Mouse (Mus musculus): ENCODE measurements around the gene Zc3h7b. TPM values are rescaled to one million over a fixed set of nuclear protein-coding genes. Genes with fewer than 3 reads are reported as not detected.
"Not testable (repeated sequence)": the region's sequence is repeated elsewhere in the genome, so short reads cannot be mapped to it uniquely, and the experiment has no call there.

Gene Zc3h7b
- polyA plus RNA-seq, 1 experiment, result 18.8 TPM

GRCm38 (mm10) chr15:81729792-81730635, 14.8 kb upstream of the Zc3h7b start:
- peak; percentile 97 to 98 for DNase-seq (ENCODE audit: low read depth in 1 of 2, low spot score in 2 of 2)
- TF ChIP-seq CTCF (IDR thresholded peaks at IDR 0.05; ENCODE audit: extremely low read depth, insufficient read depth, insufficient read length, insufficient replicate concordance) (no peak), POLR2A (IDR thresholded peaks at IDR 0.05; ENCODE audit: low read depth, low read length) (peak; percentile 27)
- Histone ChIP-seq H3K4me3 (ENCODE audit: extremely low read depth, insufficient read depth, insufficient read length) (peak overlapping the region; percentile 86), H3K36me3 (ENCODE audit: control insufficient read depth, insufficient read depth, low read length) (no peaks in the 10 kb centered on the region), H3K27me3 (ENCODE audit: control insufficient read depth, insufficient read depth, low read length) (no peaks in the 10 kb centered on the region), H3K27ac (ENCODE audit: insufficient read depth, low read length) (peak overlapping the region; percentile 68), H3K4me1 (ENCODE audit: control insufficient read depth, insufficient read depth, insufficient read length) (peaks cover 6% of the 10 kb centered on the region; the same call in 1 of the 2 replicates)
- 7% methylated on average over 41 of the region's 41 CpGs for WGBS

DNA sequence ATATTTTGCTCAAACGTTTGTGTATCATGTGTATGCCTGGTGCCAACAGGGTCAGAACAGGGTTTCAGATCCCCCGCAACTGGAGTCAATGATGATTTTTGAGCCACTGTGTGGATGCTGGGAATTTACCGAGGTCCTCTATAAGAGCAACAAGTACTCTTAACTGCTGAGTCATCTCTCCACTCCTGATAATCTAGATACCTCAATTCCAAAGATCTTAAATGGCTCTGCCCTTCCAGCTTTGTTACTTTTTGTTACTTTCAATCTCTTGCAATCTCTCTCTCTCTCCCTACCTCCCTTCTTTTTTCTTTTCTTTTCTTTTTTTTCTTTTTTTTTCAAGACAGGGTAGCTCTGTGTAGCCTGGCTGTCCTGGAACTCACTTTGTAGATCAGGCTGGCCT, 9.8 kb upstream of the Zc3h7b start:
- Histone ChIP-seq H3K27ac (ENCODE audit: insufficient read depth, low read length) (no peak overlapping the region), H3K4me1 (ENCODE audit: control insufficient read depth, insufficient read depth, insufficient read length) (no peaks in the 10 kb centered on the region), H3K27me3 (ENCODE audit: control insufficient read depth, insufficient read depth, low read length) (no peaks in the 10 kb centered on the region), H3K36me3 (ENCODE audit: control insufficient read depth, insufficient read depth, low read length) (no peaks in the 10 kb centered on the region), H3K4me3 (ENCODE audit: extremely low read depth, insufficient read depth, insufficient read length) (no peak overlapping the region)
- no peak for DNase-seq (ENCODE audit: low read depth in 1 of 2, low spot score in 2 of 2)
- 46% methylated on average over 3 of the region's 3 CpGs for WGBS
- TF ChIP-seq POLR2A (IDR thresholded peaks at IDR 0.05; ENCODE audit: low read depth, low read length) (no peak), CTCF (IDR thresholded peaks at IDR 0.05; ENCODE audit: extremely low read depth, insufficient read depth, insufficient read length, insufficient replicate concordance) (no peak)

- DNase-seq (ENCODE audit: low read depth in 1 of 2, low spot score in 2 of 2), result no peak
- no peak for TF ChIP-seq POLR2A (IDR thresholded peaks at IDR 0.05; ENCODE audit: low read depth, low read length)
- TF ChIP-seq CTCF (IDR thresholded peaks at IDR 0.05; ENCODE audit: extremely low read depth, insufficient read depth, insufficient read length, insufficient replicate concordance), result no peak
- Histone ChIP-seq H3K27me3 (ENCODE audit: control insufficient read depth, insufficient read depth, low read length) (no peaks in the 10 kb centered on the region), H3K4me1 (ENCODE audit: control insufficient read depth, insufficient read depth, insufficient read length) (no peaks in the 10 kb centered on the region), H3K4me3 (ENCODE audit: extremely low read depth, insufficient read depth, insufficient read length) (no peak overlapping the region), H3K27ac (ENCODE audit: insufficient read depth, low read length) (no peak overlapping the region), H3K36me3 (ENCODE audit: control insufficient read depth, insufficient read depth, low read length) (no peaks in the 10 kb centered on the region)
- 83% methylated on average over 3 of the region's 3 CpGs for WGBS
These were observed 5.6 kb upstream of the Zc3h7b start for GRCm38 (mm10) chr15:81739296-81739695.

- H3K27me3 ChIP-seq (ENCODE audit: control insufficient read depth, insufficient read depth, low read length), result no peaks in the 10 kb centered on the region
- TF ChIP-seq POLR2A (IDR thresholded peaks at IDR 0.05; ENCODE audit: low read depth, low read length), result no peak
- no peak for TF ChIP-seq CTCF (IDR thresholded peaks at IDR 0.05; ENCODE audit: extremely low read depth, insufficient read depth, insufficient read length, insufficient replicate concordance)
- no peaks in the 10 kb centered on the region for H3K4me1 ChIP-seq (ENCODE audit: control insufficient read depth, insufficient read depth, insufficient read length)
- no peaks in the 10 kb centered on the region for H3K36me3 ChIP-seq (ENCODE audit: control insufficient read depth, insufficient read depth, low read length)
- no peak overlapping the region for H3K27ac ChIP-seq (ENCODE audit: insufficient read depth, low read length)
- no peak overlapping the region for H3K4me3 ChIP-seq (ENCODE audit: extremely low read depth, insufficient read depth, insufficient read length)
- DNase-seq (ENCODE audit: low read depth in 1 of 2, low spot score in 2 of 2), result no peak
- WGBS, result 28% methylated on average over 2 of the region's 2 CpGs
These were observed 4.9 kb upstream of the Zc3h7b start for GRCm38 (mm10) chr15:81739924-81740323.

DNA sequence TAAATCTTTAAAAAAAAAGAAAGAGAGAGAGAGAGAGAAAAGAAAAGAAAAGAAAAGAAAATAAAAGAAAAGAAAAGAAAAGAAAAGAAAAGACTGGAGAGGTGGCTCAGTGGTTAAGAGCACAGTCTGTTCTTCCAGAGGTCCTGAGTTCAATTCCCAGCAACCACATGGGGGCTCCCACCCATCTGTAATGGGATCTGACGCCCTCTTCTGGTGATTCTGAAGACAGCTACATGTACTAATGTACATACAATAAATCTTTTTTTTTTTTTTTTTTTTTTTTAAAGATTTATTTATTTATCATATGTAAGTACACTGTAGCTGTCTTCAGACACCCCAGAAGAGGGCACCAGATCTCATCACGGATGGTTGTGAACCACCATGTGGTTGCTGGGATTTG, 2.5 kb upstream of the Zc3h7b start:
- 30% methylated on average over 2 of the region's 2 CpGs for whole genome bisulfite sequencing
- not testable (repeated sequence) for DNase-seq (ENCODE audit: low read depth in 1 of 2, low spot score in 2 of 2); H3K36me3 ChIP-seq (ENCODE audit: control insufficient read depth, insufficient read depth, low read length)

DNA sequence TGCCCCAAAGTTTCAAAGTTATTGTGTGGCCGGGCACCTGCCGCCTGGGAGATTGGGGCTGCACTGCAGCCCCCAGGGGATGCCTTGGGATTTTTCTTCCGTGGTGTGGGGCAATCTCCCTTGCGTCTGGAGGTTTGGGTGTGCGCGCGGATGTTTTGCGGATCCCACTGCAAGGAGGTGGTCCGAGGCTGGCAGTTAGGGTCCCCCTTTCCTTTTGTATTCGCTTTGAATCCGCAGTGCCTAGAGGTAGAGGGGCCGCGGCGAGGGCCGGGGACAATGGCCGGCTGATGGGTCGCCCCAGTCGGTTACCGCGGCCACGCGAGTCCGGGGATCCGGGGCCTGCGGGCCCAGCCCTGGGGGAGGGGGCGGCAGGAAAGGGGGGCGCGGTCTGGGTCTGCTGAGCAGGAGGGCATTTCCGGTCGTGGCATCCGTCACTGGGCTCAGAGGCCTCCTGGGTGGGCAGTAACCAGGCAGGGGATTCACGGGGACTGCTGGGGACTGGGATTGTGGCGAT, 801 bp downstream of the Zc3h7b start:
- no peaks in the 10 kb centered on the region for H3K4me1 ChIP-seq (ENCODE audit: control insufficient read depth, insufficient read depth, insufficient read length)
- 0 out of 2 replicates have a peak overlapping the region, but pooled peaks have one; percentile 35 for H3K27ac ChIP-seq (ENCODE audit: insufficient read depth, low read length)
- H3K4me3 ChIP-seq (ENCODE audit: extremely low read depth, insufficient read depth, insufficient read length), result peak overlapping the region; percentile 79
- no peaks in the 10 kb centered on the region for H3K36me3 ChIP-seq (ENCODE audit: control insufficient read depth, insufficient read depth, low read length)
- TF ChIP-seq CTCF (IDR thresholded peaks at IDR 0.05; ENCODE audit: extremely low read depth, insufficient read depth, insufficient read length, insufficient replicate concordance) (no peak), POLR2A (IDR thresholded peaks at IDR 0.05; ENCODE audit: low read depth, low read length) (no peak)
- under 1% methylated on average over 32 of the region's 33 CpGs for WGBS
- H3K27me3 ChIP-seq (ENCODE audit: control insufficient read depth, insufficient read depth, low read length), result no peaks in the 10 kb centered on the region
- DNase-seq (ENCODE audit: low read depth in 1 of 2, low spot score in 2 of 2), result peak in 1 of 2 experiments; percentile 34

More for the DNA sequence above, 2.5 kb upstream of the Zc3h7b start:
- H3K27me3 ChIP-seq (ENCODE audit: control insufficient read depth, insufficient read depth, low read length); H3K4me3 ChIP-seq (ENCODE audit: extremely low read depth, insufficient read depth, insufficient read length); H3K4me1 ChIP-seq (ENCODE audit: control insufficient read depth, insufficient read depth, insufficient read length); H3K27ac ChIP-seq (ENCODE audit: insufficient read depth, low read length): not testable (repeated sequence)

DNA sequence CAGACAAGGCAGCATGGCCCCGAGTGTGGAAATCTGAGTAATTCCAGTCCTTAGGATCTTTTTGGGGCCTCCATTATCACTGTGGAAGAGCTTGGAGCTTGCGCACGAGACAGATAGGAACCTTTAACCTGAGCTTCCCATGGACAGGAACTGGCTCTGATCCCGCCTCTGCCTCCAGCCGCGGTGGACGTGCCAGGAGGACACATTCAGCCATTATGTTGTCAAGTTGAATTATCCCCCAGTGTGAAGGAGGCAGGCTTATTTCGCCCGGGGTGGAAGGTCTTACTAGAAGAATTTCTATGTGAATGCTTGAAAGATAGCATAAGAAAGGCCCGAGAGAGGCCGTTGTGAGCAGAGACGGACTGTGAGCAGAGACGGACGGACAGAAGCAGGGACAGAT, 4.9 kb downstream of the Zc3h7b start:
- Histone ChIP-seq H3K4me1 (ENCODE audit: control insufficient read depth, insufficient read depth, insufficient read length) (no peaks in the 10 kb centered on the region), H3K4me3 (ENCODE audit: extremely low read depth, insufficient read depth, insufficient read length) (no peak overlapping the region), H3K27ac (ENCODE audit: insufficient read depth, low read length) (no peak overlapping the region), H3K27me3 (ENCODE audit: control insufficient read depth, insufficient read depth, low read length) (no peaks in the 10 kb centered on the region), H3K36me3 (ENCODE audit: control insufficient read depth, insufficient read depth, low read length) (no peaks in the 10 kb centered on the region)
- DNase-seq (ENCODE audit: low read depth in 1 of 2, low spot score in 2 of 2), result no peak
- no peak for TF ChIP-seq POLR2A (IDR thresholded peaks at IDR 0.05; ENCODE audit: low read depth, low read length)
- no peak for TF ChIP-seq CTCF (IDR thresholded peaks at IDR 0.05; ENCODE audit: extremely low read depth, insufficient read depth, insufficient read length, insufficient replicate concordance)
- WGBS, result 88% methylated on average over 14 of the region's 14 CpGs

Measured in spleen, adult 2 months (tissue).